Mouse (Mus musculus) cerebellum, adult 2 months (tissue): ENCODE measurements at regions not wholly inside any gene's neighbourhood (a gene's known extent, or its start where the extent isn't known, plus 50 kb on each side); places are given as distances from the start of the nearest gene placed in this dataset.

Experiments
- CTCF ChIP-seq: fragments of 200-500 bp; IDR thresholded peaks from 2 replicates; pipeline ENCODE4 v1.5.1; 2011; ENCODE audit warnings: low read depth, mild to moderate bottlenecking, control low read depth, low read length, moderate library complexity, borderline replicate concordance; ENCODE audit not compliant: insufficient read depth
- POLR2A ChIP-seq: fragments of 200-500 bp; IDR thresholded peaks from 2 replicates; pipeline ENCODE4 v1.6.1; 2011; ENCODE audit warnings: low read length, control low read depth, borderline replicate concordance; ENCODE audit not compliant: insufficient read depth

- TF ChIP-seq POLR2A: no peak
- no peak for TF ChIP-seq CTCF
Observed at GRCm38 (mm10) chr12:96134136-96134535, 442.1 kb downstream of the Flrt2 start.
